Mouse (Mus musculus) lung, postnatal 0 days (tissue): ENCODE data around the gene Tspan2.

ENCODE experiments used
- CTCF ChIP-seq: IDR thresholded peaks from 2 replicates; pipeline ENCODE4 v1.5.1; 2016; ENCODE audit warnings: antibody characterized with exemption, mild to moderate bottlenecking
- EP300 ChIP-seq: IDR thresholded peaks from 2 replicates; pipeline ENCODE4 v1.6.1; 2016; ENCODE audit warnings: antibody characterized with exemption, mild to moderate bottlenecking, control low read depth

DNA sequence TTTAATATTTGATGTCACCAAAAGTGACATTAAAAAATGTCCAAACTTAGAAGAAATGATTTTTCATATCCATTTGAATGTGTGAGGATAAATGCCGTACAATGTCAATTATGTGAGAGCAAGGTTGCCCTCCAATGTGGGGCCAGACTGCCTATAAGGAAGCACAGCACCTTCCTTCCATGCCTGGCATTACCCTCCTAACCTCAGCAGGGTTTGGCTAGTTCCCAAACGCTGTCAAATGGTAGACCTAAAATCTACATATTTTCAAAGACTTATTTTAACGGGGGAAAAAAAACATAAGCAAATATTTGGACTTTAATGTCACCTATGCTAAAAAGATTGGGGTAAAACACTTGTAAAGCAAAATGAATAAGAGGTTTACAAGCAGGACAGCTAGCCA is 3.2 kb upstream of the Tspan2 start:
- TF ChIP-seq CTCF (no peak), EP300 (no peak)
